20 mouse cellular contexts compared by ENCODE assay signal in genomic region chr11:118393991-118394390, GRCm38 (mm10). TPM values are rescaled to one million over a fixed set of nuclear protein-coding genes. Genes with fewer than 3 reads are reported as not detected.
DNase-seq lines count a peak whose midpoint lies in the region; ATAC-seq lines count a peak whose summit lies in the region.
"Had no signal": no experiment of that assay in that cellular context is flagged by ENCODE, and none has a peak within 500 bp of the region (broad histone marks: within the 10 kb centered on the region; RNA-seq: fewer than 3 reads in every experiment).

No protein-coding gene starts in this region.

- no peak overlapping the region for H3K4me2 ChIP-seq in forebrain, embryonic 16.5 days (ENCODE audit: low read length)
- H3K4me2 ChIP-seq: embryonic facial prominence, embryonic 13.5 days; forebrain, embryonic 12.5 days; heart, embryonic 12.5 days; hindbrain, embryonic 14.5 days; intestine, embryonic 15.5 days had no signal

- no peak overlapping the region for H3K4me3 ChIP-seq in forebrain, embryonic 16.5 days (replicated peaks; ENCODE audit: low read length)
- H3K4me3 ChIP-seq: embryonic facial prominence, embryonic 13.5 days; forebrain, embryonic 12.5 days; heart, embryonic 12.5 days; hindbrain, embryonic 10.5 days; intestine, embryonic 15.5 days had no signal

- DNase-seq in cerebellum, adult 11-12 months: peak; percentile 33
- DNase-seq in gastrocnemius, postnatal 14 days: peak; percentile 2
- no peak for DNase-seq in gastrocnemius, adult 8-10 months (ENCODE audit: low spot score in 2 of 2)
- peak; percentile 5 for DNase-seq in thymus, postnatal 4 days
- no peak for DNase-seq in thymus, postnatal 25 days
- DNase-seq: adrenal gland, adult 8-10 months; adrenal gland, postnatal 36 days; B cell, adult 2 months; gastrocnemius, postnatal 10 days had no signal

- H3K9ac ChIP-seq in forebrain, embryonic 16.5 days (replicated peaks; ENCODE audit: low read depth, low read length): no peak overlapping the region
- H3K9ac ChIP-seq: embryonic facial prominence, embryonic 13.5 days; forebrain, embryonic 12.5 days; heart, embryonic 12.5 days; hindbrain, embryonic 14.5 days; intestine, embryonic 15.5 days had no signal

- H3K27ac ChIP-seq in forebrain, embryonic 16.5 days (ENCODE audit: low read length): no peak overlapping the region
- H3K27ac ChIP-seq: forebrain, embryonic 12.5 days; hindbrain, embryonic 14.5 days; intestine, embryonic 15.5 days had no signal

- ATAC-seq in cerebellum, adult (ENCODE audit: insufficient number of reproducible peaks, low FRiP score, low TSS enrichment): no peak
- ATAC-seq in forebrain, embryonic 16.5 days: no peak
- ATAC-seq: CD4-positive, CD25-positive, alpha-beta regulatory T cell, adult 4 months; intestine, embryonic 15.5 days had no signal

- intact Hi-C loops in gastrocnemius, postnatal 14 days (cut with DNase I; ENCODE audit: low total_unique reads): no loop called here

- H3K27me3 ChIP-seq in forebrain, embryonic 16.5 days (replicated peaks; ENCODE audit: control insufficient read depth, insufficient read depth, low read length): no peaks in the 10 kb centered on the region
- H3K27me3 ChIP-seq: embryonic facial prominence, embryonic 13.5 days; forebrain, embryonic 12.5 days; heart, embryonic 12.5 days; intestine, embryonic 15.5 days had no signal

- no peaks in the 10 kb centered on the region for H3K9me3 ChIP-seq in forebrain, embryonic 16.5 days (ENCODE audit: control insufficient read depth, low read length)
- H3K9me3 ChIP-seq: embryonic facial prominence, embryonic 13.5 days; forebrain, embryonic 12.5 days; G1E; hindbrain, embryonic 10.5 days; intestine, embryonic 15.5 days had no signal

- 70% methylated on average over 5 of the region's 5 CpGs for WGBS in forebrain, embryonic 16.5 days

- H3K36me3 ChIP-seq in forebrain, embryonic 16.5 days (ENCODE audit: control insufficient read depth, insufficient read depth): no peaks in the 10 kb centered on the region
- H3K36me3 ChIP-seq: forebrain, embryonic 12.5 days; hindbrain, embryonic 10.5 days had no signal

- no peaks in the 10 kb centered on the region for H3K4me1 ChIP-seq in forebrain, embryonic 16.5 days (replicated peaks; ENCODE audit: control insufficient read depth, insufficient read depth, low read length)
- H3K4me1 ChIP-seq: forebrain, embryonic 12.5 days; heart, embryonic 12.5 days; intestine, embryonic 15.5 days had no signal

RNA-seq across cellular contexts. Expression of gene Lgals3bp, which starts 7.9 kb away (rescaled TPM):
- 10 to 100 TPM; 11.0 to 11.9 TPM for total RNA-seq in gastrocnemius, postnatal 14 days (2021)
- 10 to 100 TPM; 12.3 to 16.0 (median 14.3) TPM for total RNA-seq in gastrocnemius, adult 8-10 months (2022)
- polyA plus RNA-seq in forebrain, embryonic 16.5 days (2015; fragmentation: Nextera tagmentation; extraction: Ambion mirVana): 2.7 and 2.8 TPM in 2 replicates

RNA-seq across cellular contexts. Expression of gene Cant1, which starts 24.9 kb away (rescaled TPM):
- total RNA-seq in gastrocnemius, postnatal 14 days (2021): 10 to 100 TPM; 11.0 to 11.7 TPM
- 10 to 100 TPM in 3 of 4 experiments, 1 to 10 TPM in 1; 9.6 to 11.8 (median 11.0) TPM for total RNA-seq in gastrocnemius, adult 8-10 months (2022)
- polyA plus RNA-seq in forebrain, embryonic 16.5 days (2015; fragmentation: Nextera tagmentation; extraction: Ambion mirVana): 26.0 and 27.3 TPM in 2 replicates

RNA-seq across cellular contexts. Expression of gene C1qtnf1, which starts 34.0 kb away (rescaled TPM):
- 10 to 100 TPM; 26.4 to 30.2 TPM for total RNA-seq in gastrocnemius, postnatal 14 days (2021)
- total RNA-seq in gastrocnemius, adult 8-10 months (2022): 1 to 10 TPM; 4.0 to 8.9 (median 6.3) TPM
- 3.2 and 3.3 TPM in 2 replicates for polyA plus RNA-seq in forebrain, embryonic 16.5 days (2015; fragmentation: Nextera tagmentation; extraction: Ambion mirVana)
- total RNA-seq: granulocyte monocyte progenitor cell, adult 5-6 weeks had no signal
- polyA plus RNA-seq: CD4-positive, CD25-positive, alpha-beta regulatory T cell, adult 4 months; G1E had no signal

RNA-seq across cellular contexts. Expression of gene Timp2, which starts 38.5 kb away (rescaled TPM):
- 100 to 1,000 TPM; 119 to 133 TPM for total RNA-seq in gastrocnemius, postnatal 14 days (2021)
- 10 to 100 TPM; 41.0 to 82.5 (median 52.4) TPM for total RNA-seq in gastrocnemius, adult 8-10 months (2022)
- polyA plus RNA-seq in forebrain, embryonic 16.5 days (2015; fragmentation: Nextera tagmentation; extraction: Ambion mirVana): 79.8 and 79.9 TPM in 2 replicates
- total RNA-seq: G1E had no signal
- polyA plus RNA-seq: G1E had no signal

RNA-seq across cellular contexts. Expression of gene Cep295nl, which starts 51.7 kb away (rescaled TPM):
- 1 to 10 TPM; 1.3 TPM for total RNA-seq in gastrocnemius, postnatal 14 days (2021)
- 1 to 10 TPM in 1 of 4 experiments, under 1 TPM in 3; 0.41 to 1.0 (median 0.94) TPM for total RNA-seq in gastrocnemius, adult 8-10 months (2022)
- polyA plus RNA-seq in forebrain, embryonic 16.5 days (2015; fragmentation: Nextera tagmentation; extraction: Ambion mirVana): 0.14 and 0.35 TPM in 2 replicates
- total RNA-seq: granulocyte monocyte progenitor cell, adult 5-6 weeks had no signal
- polyA plus RNA-seq: G1E; hindbrain, embryonic 14.5 days had no signal

Comparison
In these comparisons a context has a peak if more than half of its experiments do, and no peak if none do; other contexts are left out.
1. DNase-seq: peak in cerebellum, adult 11-12 months (single experiment), gastrocnemius, postnatal 14 days (single experiment) and thymus, postnatal 4 days (single experiment); none in gastrocnemius, adult 8-10 months (0 of 2) and thymus, postnatal 25 days (single experiment).